Mouse (Mus musculus): ENCODE measurements around the gene Fgf7. TPM values are rescaled to one million over a fixed set of nuclear protein-coding genes. Genes with fewer than 3 reads are reported as not detected.

The Fgf7 gene
- total and polyA plus RNA-seq, 3 experiments, result 0.98 TPM; not detected in 2

DNA sequence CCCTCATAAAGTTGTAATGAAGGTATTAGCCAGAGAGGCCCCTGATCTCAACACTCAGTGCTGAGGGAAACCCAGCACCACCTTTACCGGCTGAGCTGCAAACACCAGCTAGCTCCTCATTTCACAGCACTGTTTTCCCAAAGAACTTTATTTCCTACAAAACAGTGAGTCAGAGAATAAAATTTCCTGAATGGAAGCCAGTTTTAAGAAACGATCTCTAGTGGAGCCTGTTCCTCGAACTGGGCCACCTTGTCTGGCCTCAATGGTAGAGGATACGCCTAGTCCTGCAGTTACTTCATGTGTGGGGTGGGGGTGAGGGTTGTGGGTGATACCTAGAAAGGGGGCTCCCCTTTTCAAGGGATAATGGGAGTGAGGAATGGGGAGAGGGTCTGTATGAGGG, 60.2 kb downstream of the Fgf7 start:
- H3K36me3 ChIP-seq (replicated peaks), result no peaks in the 10 kb centered on the region
- DNase-seq (ENCODE audit: low spot score) (no peak), ATAC-seq (ENCODE audit: extremely low read depth, insufficient number of reproducible peaks, low FRiP score, poor library complexity, severe bottlenecking) (no peak)
- H3K9me3 ChIP-seq (replicated peaks), result no peaks in the 10 kb centered on the region
- TF ChIP-seq CTCF (IDR thresholded peaks at IDR 0.05; ENCODE audit: low read depth, low read length) (no peak), POLR2AphosphoS5 (IDR thresholded peaks at IDR 0.05; ENCODE audit: insufficient replicate concordance, low read depth, low read length) (no peak), GATA1 (IDR thresholded peaks at IDR 0.05; ENCODE audit: borderline replicate concordance, low read length) (no peak), TAL1 (conservative IDR thresholded peaks at IDR 0.05; ENCODE audit: low read depth, low read length) (no peak), GATA2 (IDR thresholded peaks at IDR 0.05; ENCODE audit: borderline replicate concordance, low read depth, low read length) (no peak)
- H3K4me3 ChIP-seq (ENCODE audit: low read depth, low read length), result no peak overlapping the region
- peaks cover 12% of the 10 kb centered on the region for H3K27me3 ChIP-seq (ENCODE audit: insufficient read depth, low read length)
- H3K4me1 ChIP-seq (ENCODE audit: insufficient read depth, low read depth, low read length), result no peaks in the 10 kb centered on the region

Other genes with a start within 250 kb of the Fgf7 start
- 21.3 and 27.3 TPM in 2 replicates for gene Galk2, start 175.5 kb upstream of the Fgf7 start, total RNA-seq (2014; fragmentation: Nextera tagmentation)
- gene Galk2, start 175.5 kb upstream of the Fgf7 start, total RNA-seq (2017), result 65.0 and 75.0 TPM in 2 replicates
- 1.6 and 3.1 TPM in 2 replicates for gene Galk2, start 175.5 kb upstream of the Fgf7 start, polyA plus RNA-seq (2012)
- gene Cops2, start 175.5 kb upstream of the Fgf7 start, total RNA-seq (2014; fragmentation: Nextera tagmentation), result 163 and 170 TPM in 2 replicates
- 162 and 277 TPM in 2 replicates for gene Cops2, start 175.5 kb upstream of the Fgf7 start, total RNA-seq (2017)
- 4.4 and 6.2 TPM in 2 replicates for gene Cops2, start 175.5 kb upstream of the Fgf7 start, polyA plus RNA-seq (2012)
- gene Fam227b, start 117.3 kb downstream of the Fgf7 start, total RNA-seq (2014; fragmentation: Nextera tagmentation), result not detected in 2 replicates
- gene Fam227b, start 117.3 kb downstream of the Fgf7 start, total RNA-seq (2017), result 0.17 and 0.27 TPM in 2 replicates
- gene Fam227b, start 117.3 kb downstream of the Fgf7 start, polyA plus RNA-seq (2012), result not detected in 2 replicates
- 25.7 and 31.5 TPM in 2 replicates for gene Dtwd1, start 117.5 kb downstream of the Fgf7 start, total RNA-seq (2014; fragmentation: Nextera tagmentation)
- 24.7 and 25.7 TPM in 2 replicates for gene Dtwd1, start 117.5 kb downstream of the Fgf7 start, total RNA-seq (2017)
- 1.2 and 2.1 TPM in 2 replicates for gene Dtwd1, start 117.5 kb downstream of the Fgf7 start, polyA plus RNA-seq (2012)
- not detected in 2 replicates for gene Gm17555, start 180.4 kb downstream of the Fgf7 start, total RNA-seq (2014; fragmentation: Nextera tagmentation)
- gene Gm17555, start 180.4 kb downstream of the Fgf7 start, total RNA-seq (2017), result 0.16 and 0.23 TPM in 2 replicates
- gene Gm17555, start 180.4 kb downstream of the Fgf7 start, polyA plus RNA-seq (2012), result not detected in 2 replicates

Measured in G1E (cell line).